Mouse (Mus musculus) kidney, postnatal 4 days (tissue): Measurements from ENCODE around the gene Itgav.

Experiments used
- DNase-seq, 2 experiments: peaks; one replicate each; pipeline ENCODE4 v3.0.0; 2021; ENCODE audit warnings: mixed read lengths in 2 of 2

Itgav gene

GRCm38 (mm10) chr2:83754306-83754837 is 30.2 kb downstream of the Itgav start:
- DNase-seq: no peak

- DNase-seq: no peak
Measured at GRCm38 (mm10) chr2:83758606-83759215, 34.5 kb downstream of the Itgav start.

GRCm38 (mm10) chr2:83759216-83759648 is 35.0 kb downstream of the Itgav start:
- peak; percentile 57 to 74 for DNase-seq

GRCm38 (mm10) chr2:83759667-83760066 is 35.5 kb downstream of the Itgav start:
- peak in 1 of 2 experiments; percentile 22 for DNase-seq

GRCm38 (mm10) chr2:83760112-83760511 is 35.9 kb downstream of the Itgav start:
- no peak for DNase-seq

- DNase-seq: no peak
Measured at GRCm38 (mm10) chr2:83761506-83761905, 37.3 kb downstream of the Itgav start.

- DNase-seq: no peak
Measured at GRCm38 (mm10) chr2:83762106-83762855, 38.1 kb downstream of the Itgav start.

GRCm38 (mm10) chr2:83766058-83766457 is 41.9 kb downstream of the Itgav start:
- DNase-seq: peak in 1 of 2 experiments; percentile 34

GRCm38 (mm10) chr2:83766878-83767277 is 42.7 kb downstream of the Itgav start:
- DNase-seq: no peak

GRCm38 (mm10) chr2:83768311-83769047 is 44.3 kb downstream of the Itgav start:
- DNase-seq: no peak

GRCm38 (mm10) chr2:83771155-83771812 is 47.1 kb downstream of the Itgav start:
- peak; percentile 65 to 76 for DNase-seq

GRCm38 (mm10) chr2:83791330-83792073 is 67.3 kb downstream of the Itgav start:
- DNase-seq: no peak

- DNase-seq: no peak
Measured at GRCm38 (mm10) chr2:83792102-83792501, 67.9 kb downstream of the Itgav start.

GRCm38 (mm10) chr2:83795766-83796165 is 71.6 kb downstream of the Itgav start:
- no peak for DNase-seq

- DNase-seq: no peak
Measured at GRCm38 (mm10) chr2:83797902-83798497, 73.8 kb downstream of the Itgav start.

- DNase-seq: peak; percentile 80 to 86
Measured at GRCm38 (mm10) chr2:83812483-83813272, 88.5 kb downstream of the Itgav start, which contains the start of gene Fam171b. Gene Fam171b, plus strand, starts transcription at chr2:83812636.

- peak; percentile 5 to 17 for DNase-seq
Measured at GRCm38 (mm10) chr2:83813273-83813892, 89.2 kb downstream of the Itgav start.

GRCm38 (mm10) chr2:83814009-83814408 is 89.8 kb downstream of the Itgav start:
- DNase-seq: peak in 1 of 2 experiments; percentile 10

- no peak for DNase-seq
Measured at GRCm38 (mm10) chr2:83816147-83816546, 92.0 kb downstream of the Itgav start.

- DNase-seq: no peak
Measured at GRCm38 (mm10) chr2:83825161-83825560, 101.0 kb downstream of the Itgav start.
